ENCODE assay signal across 11 mouse cellular contexts in genomic region chr10:34151827-34152226, GRCm38 (mm10). TPM values are rescaled to one million over a fixed set of nuclear protein-coding genes. Genes with fewer than 3 reads are reported as not detected.
DNase-seq lines count a peak whose midpoint lies in the region; ATAC-seq and TF ChIP-seq lines count a peak whose summit lies in the region.
"Had no signal": no experiment of that assay in that cellular context is flagged by ENCODE, and none has a peak within 500 bp of the region (broad histone marks: within the 10 kb centered on the region; RNA-seq: fewer than 3 reads in every experiment).

No protein-coding gene starts in this region.

- intact Hi-C loops in heart, adult 2 months (cut with DNase I), result loop anchor here (2.0 kb wide), 2 partner anchors 129 to 175 kb away; no protein-coding TSS in a partner anchor

- no peaks in the 10 kb centered on the region for H3K27me3 ChIP-seq in heart, adult 2 months (ENCODE audit: control insufficient read depth, insufficient read depth, low read length)
- H3K27me3 ChIP-seq in lung, postnatal 0 days (replicated peaks; ENCODE audit: insufficient read depth, low read length), result no peaks in the 10 kb centered on the region
- H3K27me3 ChIP-seq: limb, embryonic 15.5 days had no signal

- DNase-seq in heart, adult 2 months, result no peak
- no peak for DNase-seq in heart, adult 11 months
- DNase-seq in lung, postnatal 0 days (ENCODE audit: low spot score), result peak; percentile 36
- no peak for DNase-seq in lung, adult 2 months
- DNase-seq in ES-CJ7 (ENCODE audit: low read depth, low spot score), result peak; percentile 28
- peak; percentile 28 for DNase-seq in induced T-regulatory cell, adult 2 months (ENCODE audit: low read depth)
- no peak for DNase-seq in cerebellum, adult 9-10 months
- DNase-seq: thymus, postnatal 36 days had no signal

- WGBS in heart, adult 2 months, result 73% methylated on average over 3 of the region's 3 CpGs
- WGBS in lung, postnatal 0 days, result 62% methylated on average over 3 of the region's 3 CpGs
- 72% methylated on average over 3 of the region's 3 CpGs for WGBS in lung, adult 2 months

- no peaks in the 10 kb centered on the region for H3K4me1 ChIP-seq in heart, adult 2 months (ENCODE audit: control insufficient read depth, insufficient read depth, low read length)
- H3K4me1 ChIP-seq in lung, postnatal 0 days (ENCODE audit: insufficient read depth, low read depth, low read length), result no peaks in the 10 kb centered on the region
- no peaks in the 10 kb centered on the region; the same call in 1 of the 2 replicates for H3K4me1 ChIP-seq in lung, adult 2 months (ENCODE audit: control insufficient read depth, insufficient read depth, low read length)

- no peak for TF ChIP-seq POLR2A in heart, adult 2 months (IDR thresholded peaks at IDR 0.05; ENCODE audit: insufficient read depth, low read depth, low read length)
- no peak for TF ChIP-seq POLR2A in lung, adult 2 months (IDR thresholded peaks at IDR 0.05; ENCODE audit: borderline replicate concordance, extremely low read depth, low read depth, low read length)

- H3K27ac ChIP-seq in heart, adult 2 months, result no peak overlapping the region
- H3K27ac ChIP-seq in lung, postnatal 0 days (ENCODE audit: low read length), result no peak overlapping the region
- H3K27ac ChIP-seq: limb, embryonic 15.5 days had no signal

- H3K36me3 ChIP-seq in heart, adult 2 months (ENCODE audit: control insufficient read depth, insufficient read depth, low read length), result no peaks in the 10 kb centered on the region
- H3K36me3 ChIP-seq in lung, postnatal 0 days (ENCODE audit: insufficient read depth, low read length), result no peaks in the 10 kb centered on the region

- H3K4me2 ChIP-seq in lung, postnatal 0 days (replicated peaks; ENCODE audit: low read depth, low read length), result no peak overlapping the region
- H3K4me2 ChIP-seq: limb, embryonic 15.5 days; midbrain, embryonic 11.5 days had no signal

- no peak overlapping the region for H3K9ac ChIP-seq in heart, adult 2 months (ENCODE audit: low read depth, low read length)
- no peak overlapping the region for H3K9ac ChIP-seq in lung, postnatal 0 days (replicated peaks; ENCODE audit: low read depth)
- H3K9ac ChIP-seq: limb, embryonic 15.5 days had no signal

- ATAC-seq in lung, postnatal 0 days, result no peak
- ATAC-seq in erythroid progenitor cell, adult 5-6 weeks (replicated peaks; ENCODE audit: low FRiP score, poor library complexity, severe bottlenecking), result no peak

- TF ChIP-seq EP300 in heart, adult 2 months (IDR thresholded peaks at IDR 0.05; ENCODE audit: insufficient read depth, low read depth, low read length), result no peak
- no peak for TF ChIP-seq EP300 in lung, postnatal 0 days (IDR thresholded peaks at IDR 0.05)

- peak; percentile 57 for TF ChIP-seq CTCF in heart, adult 2 months (IDR thresholded peaks at IDR 0.05)
- peak; percentile 51 for TF ChIP-seq CTCF in lung, postnatal 0 days (IDR thresholded peaks at IDR 0.05)
- no peak for TF ChIP-seq CTCF in lung, adult 2 months (IDR thresholded peaks at IDR 0.05; ENCODE audit: insufficient read depth, low read length)

- no peaks in the 10 kb centered on the region for H3K9me3 ChIP-seq in lung, postnatal 0 days (ENCODE audit: low read length)
- H3K9me3 ChIP-seq: limb, embryonic 15.5 days had no signal

- no peaks in the 10 kb centered on the region for H3K79me2 ChIP-seq in heart, adult 2 months (replicated peaks; ENCODE audit: control insufficient read depth, insufficient read depth, low read length)

- H3K4me3 ChIP-seq in heart, adult 2 months, result no peak overlapping the region
- H3K4me3 ChIP-seq in lung, postnatal 0 days (ENCODE audit: low read depth, low read length), result no peak overlapping the region
- H3K4me3 ChIP-seq in lung, adult 2 months (replicated peaks; ENCODE audit: extremely low read depth, low read depth, low read length), result no peak overlapping the region
- H3K4me3 ChIP-seq: limb, embryonic 15.5 days had no signal

RNA-seq across cellular contexts. Expression of gene Calhm6, which starts 24.0 kb away (rescaled TPM):
- under 1 TPM; 0.23 to 0.48 TPM for total RNA-seq in heart, adult 2 months (2021)
- 0.25 TPM in 1 of 2 replicates, not detected in the other for polyA plus RNA-seq in heart, adult 2 months (2012; rRNA removed)
- 1.1 TPM in 2 replicates for polyA plus RNA-seq in lung, postnatal 0 days (2015; fragmentation: Nextera tagmentation; extraction: Ambion mirVana)
- polyA plus RNA-seq in lung, adult 2 months (2012; rRNA removed), result 2.3 and 2.4 TPM in 2 replicates
- total RNA-seq in erythroid progenitor cell, adult 5-6 weeks (2015; ENCODE audit: low replicate concordance), result 1.4 TPM in 1 of 2 replicates, not detected in the other
- 1.4 TPM in 1 of 2 replicates, not detected in the other for total RNA-seq in erythroid progenitor cell, adult 5-6 weeks (2017; ENCODE audit: low replicate concordance)

RNA-seq across cellular contexts. Expression of gene Calhm5, which starts 55.5 kb away (rescaled TPM):
- under 1 TPM; 0.75 to 0.97 TPM for total RNA-seq in heart, adult 2 months (2021)
- 0.51 and 1.3 TPM in 2 replicates for polyA plus RNA-seq in heart, adult 2 months (2012; rRNA removed)
- polyA plus RNA-seq in lung, postnatal 0 days (2015; fragmentation: Nextera tagmentation; extraction: Ambion mirVana), result 1.2 and 1.3 TPM in 2 replicates
- 0.49 and 1.2 TPM in 2 replicates for polyA plus RNA-seq in lung, adult 2 months (2012; rRNA removed)
- total RNA-seq in erythroid progenitor cell, adult 5-6 weeks (2015; ENCODE audit: low replicate concordance), result not detected in 2 replicates
- not detected in 2 replicates for total RNA-seq in erythroid progenitor cell, adult 5-6 weeks (2017; ENCODE audit: low replicate concordance)

RNA-seq across cellular contexts. Expression of gene Dse, which starts 55.7 kb away (rescaled TPM):
- 1 to 10 TPM; 4.3 to 5.0 TPM for total RNA-seq in heart, adult 2 months (2021)
- polyA plus RNA-seq in heart, adult 2 months (2012; rRNA removed), result 3.2 and 5.2 TPM in 2 replicates
- 15.4 and 17.0 TPM in 2 replicates for polyA plus RNA-seq in lung, postnatal 0 days (2015; fragmentation: Nextera tagmentation; extraction: Ambion mirVana)
- 12.4 and 16.2 TPM in 2 replicates for polyA plus RNA-seq in lung, adult 2 months (2012; rRNA removed)
- total RNA-seq in erythroid progenitor cell, adult 5-6 weeks (2015; ENCODE audit: low replicate concordance), result 0.84 and 6.5 TPM in 2 replicates
- total RNA-seq in erythroid progenitor cell, adult 5-6 weeks (2017; ENCODE audit: low replicate concordance), result 2.6 and 3.3 TPM in 2 replicates

Comparison
In these comparisons a context has a peak if more than half of its experiments do, and no peak if none do; other contexts are left out.
1. DNase-seq: peak in lung, postnatal 0 days (single experiment), ES-CJ7 (single experiment) and induced T-regulatory cell, adult 2 months (single experiment); none in heart, adult 2 months (0 of 2), heart, adult 11 months (single experiment), lung, adult 2 months (single experiment) and cerebellum, adult 9-10 months (single experiment).